Mouse (Mus musculus): Measurements from ENCODE around the gene H60b.
"Not testable (repeated sequence)": the region's sequence is repeated elsewhere in the genome, so short reads cannot be mapped to it uniquely, and the experiment has no call there.

DNA sequence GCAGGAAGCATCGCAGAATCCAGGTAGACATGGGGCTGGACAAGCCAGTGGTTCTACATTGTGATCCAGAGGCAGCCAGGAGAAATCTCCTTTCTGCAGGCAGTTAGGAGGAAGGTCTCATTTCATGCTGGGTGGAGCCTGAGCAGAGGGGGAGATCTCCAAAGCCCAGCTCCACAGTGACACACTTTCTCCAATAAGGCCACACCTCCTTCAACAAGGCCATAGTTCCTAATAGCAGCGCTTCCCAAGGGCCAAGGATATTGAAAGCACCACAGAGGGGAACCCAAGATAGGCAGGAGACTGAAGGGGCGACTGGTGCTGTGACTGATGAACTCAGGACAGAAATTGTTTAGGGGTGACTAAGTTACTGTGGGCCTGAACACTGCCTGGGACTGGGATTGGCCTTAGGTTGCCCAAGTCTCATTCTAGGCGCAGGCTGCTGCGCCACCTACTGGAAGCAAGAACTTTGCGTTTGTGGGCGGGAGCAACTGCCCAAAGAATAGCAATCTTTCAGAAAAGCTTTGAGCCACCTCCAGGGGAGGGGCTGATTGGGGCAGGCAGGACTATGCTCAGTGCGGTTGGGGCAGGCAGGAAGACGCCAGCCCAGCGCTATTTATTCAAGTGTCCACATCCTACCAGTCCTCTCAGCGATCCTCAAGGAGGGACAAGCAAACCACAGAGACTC is 53.8 kb downstream of the H60b start:
- not testable (repeated sequence) for TF ChIP-seq GATA1, TAL1 (IDR thresholded peaks at IDR 0.05; ENCODE audit: low read length)

All from erythroblast, embryonic 14.5 days (primary cell).